Mouse (Mus musculus): ENCODE results near the gene Reep3. TPM values are rescaled to one million over a fixed set of nuclear protein-coding genes. Genes with fewer than 3 reads are reported as not detected.

The Reep3 gene
- polyA plus RNA-seq, 1 experiment: 34.8 TPM

Other genes with a start within 250 kb of the Reep3 start
- 29.1 and 42.4 TPM in 2 replicates for gene Jmjd1c, start 820 bp downstream of the Reep3 start, polyA plus RNA-seq (2012; rRNA removed)
- gene Nrbf2, start 188.4 kb upstream of the Reep3 start, polyA plus RNA-seq (2012; rRNA removed): 15.3 and 18.3 TPM in 2 replicates